Mouse (Mus musculus): ENCODE results near the gene Tns1.

DNA sequence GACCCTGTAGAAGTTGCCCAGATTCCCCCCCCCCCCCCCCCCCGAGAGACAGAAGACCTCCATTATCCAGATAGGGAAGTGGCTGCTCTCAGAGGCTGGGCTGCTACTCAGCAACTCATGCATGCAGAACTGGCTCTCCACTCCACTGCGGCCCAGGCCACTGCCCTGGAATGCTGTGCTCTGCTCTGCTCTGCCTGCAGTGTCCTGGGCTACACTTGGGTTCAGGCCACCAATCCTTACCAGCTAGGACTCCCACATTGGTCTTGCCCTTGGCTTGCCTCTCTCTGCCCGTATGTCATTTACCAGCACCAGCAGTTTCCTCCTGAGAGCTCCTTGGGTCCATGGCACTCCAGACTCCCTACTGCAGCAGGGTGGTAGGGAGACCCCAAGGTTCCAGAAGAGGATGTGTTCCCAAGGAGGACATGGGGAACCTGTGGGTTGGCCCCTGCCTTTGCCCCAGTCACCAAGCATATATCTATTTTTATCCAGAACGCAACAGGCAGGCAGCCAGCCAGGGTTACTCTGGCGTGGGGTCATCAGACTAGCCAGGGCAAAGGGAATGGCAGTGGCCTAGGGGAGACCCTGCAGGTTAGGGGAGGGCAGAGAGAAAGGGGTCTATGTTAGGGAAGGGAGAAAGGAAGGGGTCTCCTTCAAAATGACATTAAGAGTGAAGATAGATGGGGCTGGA lies 16.2 kb downstream of the Tns1 start:
- TF ChIP-seq POLR2A (IDR thresholded peaks at IDR 0.05; ENCODE audit: borderline replicate concordance, extremely low read depth, low read depth, low read length) (no peak), CTCF (IDR thresholded peaks at IDR 0.05; ENCODE audit: insufficient read depth, low read length) (no peak)

Measured in lung, adult 2 months (tissue).